Mouse (Mus musculus) cerebellum, adult 8-10 months (tissue): ENCODE data around the gene Fam187b.

Experiments used
- DNase-seq: peaks from one replicate; pipeline ENCODE4 v3.0.0; 2022

The Fam187b gene

DNA sequence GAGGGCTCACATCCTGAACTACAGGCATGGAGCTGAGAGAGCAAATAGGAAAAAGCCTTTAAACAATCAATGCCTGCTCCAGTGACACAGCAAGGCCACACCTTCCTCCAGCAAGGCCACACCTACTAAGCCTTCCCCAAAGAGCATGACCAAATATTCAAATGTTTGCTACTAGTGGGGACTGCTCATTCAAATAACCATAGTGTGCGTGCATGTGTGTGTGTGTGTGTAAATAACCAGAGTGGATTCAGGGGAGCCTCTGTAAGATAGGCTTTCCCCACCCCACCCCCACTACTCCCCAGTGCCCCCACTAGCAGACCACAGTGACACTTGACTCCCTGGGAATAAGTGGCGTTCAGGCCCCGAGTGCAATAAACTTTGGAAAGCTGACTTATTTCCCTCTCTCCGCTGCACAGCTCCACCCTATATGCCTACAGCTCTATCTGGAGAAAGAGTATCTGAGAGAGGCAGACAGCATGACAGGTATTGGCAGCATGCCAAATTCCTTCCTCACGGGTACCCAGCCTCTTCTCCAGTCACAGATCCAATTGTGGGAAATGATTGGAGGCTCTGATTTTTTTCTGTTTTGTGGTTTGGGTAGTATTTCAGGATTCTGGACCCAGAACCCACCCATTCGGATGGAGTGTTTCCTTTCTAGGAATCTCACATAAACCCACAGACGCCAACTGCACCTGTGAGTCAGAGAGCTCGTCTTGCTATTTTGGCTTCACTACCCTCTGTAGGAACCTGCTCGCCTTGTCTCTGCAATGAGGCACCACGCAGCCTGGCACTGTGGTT, 43.7 kb downstream of the Fam187b start:
- DNase-seq: no peak

DNA sequence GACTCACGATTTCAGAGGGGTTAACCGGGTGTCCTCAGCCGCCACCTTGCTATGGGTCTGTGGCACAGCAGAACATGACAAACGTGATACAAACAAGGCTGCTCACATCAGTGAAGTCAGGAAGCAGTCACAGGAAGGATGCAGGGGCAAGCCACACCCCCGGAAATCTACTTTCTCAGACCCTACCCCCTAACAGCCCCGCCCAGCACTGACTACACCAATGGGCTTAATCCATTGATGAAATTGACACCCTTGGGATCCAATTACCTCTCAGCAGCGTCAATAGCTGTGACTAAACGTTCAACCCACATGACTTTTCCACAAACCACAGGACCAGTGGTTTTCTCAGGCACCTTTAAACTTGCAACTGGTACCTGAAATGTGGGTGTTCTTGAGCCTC, 55.0 kb downstream of the Fam187b start:
- no peak for DNase-seq

DNA sequence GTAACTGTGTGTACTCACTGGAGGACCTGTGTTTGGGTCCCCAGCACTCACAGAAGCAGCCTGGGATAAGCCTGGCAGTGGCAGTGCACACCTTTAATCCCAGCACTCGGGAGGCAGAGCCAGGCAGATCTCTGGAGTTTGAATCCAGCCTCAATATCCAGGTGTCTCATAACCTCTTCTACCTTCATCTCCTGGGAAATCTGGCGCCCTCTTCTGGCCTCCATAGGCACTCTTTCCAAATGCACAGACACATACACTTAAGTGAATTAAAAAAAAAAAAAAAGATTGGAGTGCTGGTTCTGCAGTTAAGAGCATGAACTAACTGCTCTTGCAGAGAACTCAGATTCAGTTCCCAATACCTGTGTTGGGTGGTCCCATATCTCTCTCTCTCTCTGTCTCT, 57.1 kb downstream of the Fam187b start:
- no peak for DNase-seq

DNA sequence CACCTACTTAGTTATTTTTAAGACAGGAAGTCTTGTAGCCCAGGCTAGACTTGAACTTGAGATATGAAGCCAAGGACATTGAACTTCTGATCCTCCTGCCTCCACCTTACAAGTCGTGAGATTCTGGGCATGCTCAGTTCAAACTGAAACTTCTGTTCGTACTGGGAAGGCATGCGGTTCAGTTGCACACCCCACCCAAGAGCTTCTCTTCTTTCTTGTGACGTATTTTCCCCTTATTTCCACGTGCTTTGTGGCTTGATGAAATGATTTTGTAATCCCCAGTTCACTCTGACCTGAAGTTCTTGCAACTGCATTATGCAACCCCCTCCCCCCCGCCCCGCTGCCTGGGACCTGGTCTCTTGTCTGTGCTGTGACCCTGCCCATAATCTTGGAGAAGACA, 58.1 kb downstream of the Fam187b start:
- DNase-seq: no peak

DNA sequence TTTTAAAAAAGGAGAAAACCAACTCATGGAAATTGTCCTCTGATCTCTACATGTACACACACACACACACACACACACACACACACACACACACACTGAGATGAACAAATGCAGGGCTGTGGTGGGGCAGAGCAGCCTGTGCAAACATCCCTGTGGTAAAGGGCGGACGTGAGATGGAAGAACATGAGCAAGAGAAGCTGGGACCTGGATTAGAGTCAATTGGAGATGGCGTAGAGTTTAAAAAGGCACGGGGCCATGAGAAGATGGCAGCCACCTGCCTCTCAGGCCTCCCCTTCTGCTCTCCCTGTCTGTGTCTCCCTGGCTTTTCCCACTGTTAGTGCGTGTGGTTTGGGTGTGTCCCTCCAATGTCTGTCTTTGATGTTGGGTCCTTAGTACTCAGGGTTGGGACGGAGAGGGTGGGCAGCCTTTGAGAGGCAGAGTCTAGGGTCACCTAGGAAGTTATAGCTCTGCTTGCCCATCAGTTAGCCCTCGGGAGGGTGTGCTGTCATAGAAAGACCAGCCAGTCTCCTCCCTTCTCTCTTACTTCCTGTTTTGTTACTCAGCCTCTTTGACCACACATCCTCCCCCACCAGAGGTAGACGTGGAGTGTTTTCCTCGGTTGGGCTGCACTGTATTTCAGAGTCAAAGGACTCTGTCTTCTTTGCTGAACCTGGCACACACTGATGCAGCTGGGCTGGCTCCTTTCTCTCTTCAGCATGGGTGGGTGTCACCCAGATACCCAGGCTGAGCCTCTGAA, 60.0 kb downstream of the Fam187b start:
- DNase-seq: no peak

DNA sequence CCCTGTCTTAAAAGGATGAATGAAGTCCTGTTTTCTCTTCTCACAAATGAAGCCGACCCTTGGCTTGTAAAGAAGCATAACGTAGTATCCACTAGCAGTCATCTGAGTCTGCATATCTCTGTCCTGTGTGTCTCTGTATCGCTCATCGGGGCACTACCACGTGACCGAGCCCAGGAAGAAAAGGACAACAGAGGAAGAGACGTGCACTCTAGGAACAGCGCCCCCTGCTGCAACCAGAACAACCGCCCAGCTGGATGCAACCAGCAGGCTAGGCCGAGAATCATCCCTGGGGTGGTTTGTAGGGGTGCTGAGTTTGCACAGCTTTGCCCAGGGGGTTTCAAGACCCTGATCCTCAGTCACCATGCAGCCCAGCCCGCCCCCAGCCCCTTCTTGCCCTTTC, 61.2 kb downstream of the Fam187b start:
- no peak for DNase-seq

DNA sequence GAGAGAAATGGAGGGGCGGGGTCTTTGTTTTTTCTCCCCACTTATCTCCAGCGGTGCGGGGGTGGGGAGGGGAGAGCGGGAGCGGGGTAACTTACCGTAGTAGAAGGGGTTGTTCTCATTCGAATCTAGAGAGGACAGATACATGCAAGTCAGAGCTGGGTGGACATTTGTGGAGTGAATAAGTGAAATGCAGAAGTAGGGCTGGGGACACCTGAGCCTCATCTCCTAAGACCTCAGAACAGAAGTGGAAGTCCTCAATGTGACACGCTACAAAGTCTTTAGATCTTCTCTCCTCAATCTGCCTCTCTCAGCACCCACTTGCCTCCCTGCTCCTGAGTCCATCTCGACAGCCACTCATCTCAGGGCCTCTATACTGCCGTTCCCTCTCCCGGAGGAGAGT, 61.7 kb downstream of the Fam187b start:
- DNase-seq: no peak

DNA sequence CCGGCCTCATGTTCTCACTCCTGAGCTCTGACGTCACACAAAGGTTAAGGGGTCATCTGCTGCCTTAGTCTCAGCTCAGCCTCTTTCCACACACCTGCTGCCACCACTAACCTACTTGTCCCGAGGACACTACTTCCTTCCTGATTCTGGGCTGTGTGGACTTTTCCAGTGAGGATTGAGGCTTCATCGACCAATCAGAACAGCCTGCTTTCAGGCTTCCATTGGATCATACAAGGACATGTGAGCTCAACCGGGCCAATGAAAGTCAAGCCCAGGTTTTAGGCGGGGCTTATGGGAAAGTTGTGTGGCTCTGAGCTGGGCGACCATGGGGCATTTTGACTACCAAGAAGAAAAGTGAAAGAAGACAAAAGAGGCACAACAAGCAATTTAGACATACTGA, 63.3 kb downstream of the Fam187b start:
- no peak for DNase-seq

DNA sequence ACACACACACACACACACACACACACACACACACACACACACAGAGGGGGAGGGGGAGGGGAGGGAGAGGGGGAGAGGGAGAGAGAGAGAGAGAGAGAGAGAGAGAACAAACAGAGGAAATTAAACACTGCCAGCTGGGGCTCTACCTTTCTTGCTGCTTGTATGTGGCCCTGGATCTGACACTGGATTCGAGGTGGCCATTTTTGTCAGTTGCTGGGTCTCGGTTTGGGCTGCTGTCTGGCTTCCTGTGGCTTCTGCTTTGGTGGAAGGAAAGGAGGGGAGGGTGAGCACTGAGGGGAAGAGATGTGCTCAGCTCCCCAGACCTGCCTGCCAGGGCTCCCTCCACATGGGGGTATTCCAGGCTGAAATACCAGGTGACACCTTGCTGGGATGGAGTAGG, 64.1 kb downstream of the Fam187b start:
- DNase-seq: no peak

DNA sequence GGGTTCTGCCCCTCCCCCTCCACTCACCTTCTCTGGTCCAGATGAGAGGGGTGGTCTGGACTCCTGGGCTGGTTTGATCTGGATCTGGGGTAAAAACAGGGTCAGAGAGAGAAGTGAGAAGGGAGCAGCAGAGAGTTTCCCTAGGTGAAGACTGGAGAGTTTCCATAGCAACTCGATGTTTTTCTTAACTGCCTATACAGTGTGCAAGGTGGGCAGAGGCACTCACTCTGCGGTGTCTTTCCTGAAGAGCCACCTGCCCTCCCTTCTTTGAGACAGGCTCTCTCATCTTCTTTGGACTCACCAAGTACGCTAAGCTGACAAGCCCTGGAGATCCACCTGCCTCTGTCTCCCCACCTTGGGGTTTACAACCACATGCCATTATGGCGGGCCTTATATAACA, 65.4 kb downstream of the Fam187b start:
- no peak for DNase-seq
